Mouse (Mus musculus) olfactory bulb, adult 2 months (tissue): ENCODE results near the gene Pappa2.

Source experiments
- CTCF ChIP-seq: fragments of 200-500 bp; IDR thresholded peaks from 2 replicates; pipeline ENCODE4 v1.5.1; 2012; ENCODE audit warnings: low read depth, mild to moderate bottlenecking, low read length, moderate library complexity; ENCODE audit not compliant: insufficient read depth
- POLR2A ChIP-seq: fragments of 200-500 bp; IDR thresholded peaks from 2 replicates; pipeline ENCODE4 v1.6.1; 2012; ENCODE audit warnings: mild to moderate bottlenecking, low read depth, low read length, moderate library complexity; ENCODE audit not compliant: insufficient read depth

DNA sequence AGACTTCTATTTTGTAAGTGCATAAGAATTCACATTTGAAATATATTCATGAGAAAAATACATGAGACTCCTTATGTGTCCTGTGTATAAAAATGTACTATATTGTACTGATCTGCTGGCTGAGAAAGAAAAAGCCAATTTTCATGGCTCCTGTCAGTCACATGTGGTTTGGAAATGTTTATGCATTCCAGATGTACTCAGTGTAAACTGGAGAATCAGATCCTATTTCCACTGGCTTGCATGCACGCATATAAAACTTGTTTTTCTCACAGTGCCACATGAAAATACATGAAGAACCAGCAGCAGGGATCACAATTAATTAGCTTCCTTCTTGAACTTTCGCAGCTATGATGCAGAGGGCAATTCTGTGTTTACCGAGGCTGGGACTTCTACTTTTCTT is 168.4 kb downstream of the Pappa2 start:
- TF ChIP-seq CTCF (no peak), POLR2A (no peak)
